Mouse (Mus musculus) right cerebral cortex, postnatal 4 days (tissue): ENCODE measurements at regions not wholly inside any gene's neighbourhood (a gene's known extent, or its start where the extent isn't known, plus 50 kb on each side); places are given as distances from the start of the nearest gene placed in this dataset.

Experiments
- DNase-seq: peaks from one replicate; pipeline ENCODE4 v3.0.0-alpha.2; 2022

- DNase-seq, result no peak
These were observed 54.5 kb upstream of the Cav2 start for GRCm38 (mm10) chr6:17226483-17226882.
